Mouse (Mus musculus) cortical plate, adult 2 months (tissue): Measurements from ENCODE around the gene Crhr1.

Experiments
- CTCF ChIP-seq: fragments of 200-500 bp; IDR thresholded peaks from 2 replicates; pipeline ENCODE4 v1.5.1; 2011; ENCODE audit warnings: mild to moderate bottlenecking, control low read depth, low read length; ENCODE audit not compliant: insufficient read depth; ENCODE audit errors: extremely low read depth
- POLR2A ChIP-seq: fragments of 200-500 bp; IDR thresholded peaks from 2 replicates; pipeline ENCODE4 v1.6.1; 2011; ENCODE audit warnings: mild to moderate bottlenecking, low read length, control low read depth; ENCODE audit not compliant: insufficient read depth; ENCODE audit errors: extremely low read depth

DNA sequence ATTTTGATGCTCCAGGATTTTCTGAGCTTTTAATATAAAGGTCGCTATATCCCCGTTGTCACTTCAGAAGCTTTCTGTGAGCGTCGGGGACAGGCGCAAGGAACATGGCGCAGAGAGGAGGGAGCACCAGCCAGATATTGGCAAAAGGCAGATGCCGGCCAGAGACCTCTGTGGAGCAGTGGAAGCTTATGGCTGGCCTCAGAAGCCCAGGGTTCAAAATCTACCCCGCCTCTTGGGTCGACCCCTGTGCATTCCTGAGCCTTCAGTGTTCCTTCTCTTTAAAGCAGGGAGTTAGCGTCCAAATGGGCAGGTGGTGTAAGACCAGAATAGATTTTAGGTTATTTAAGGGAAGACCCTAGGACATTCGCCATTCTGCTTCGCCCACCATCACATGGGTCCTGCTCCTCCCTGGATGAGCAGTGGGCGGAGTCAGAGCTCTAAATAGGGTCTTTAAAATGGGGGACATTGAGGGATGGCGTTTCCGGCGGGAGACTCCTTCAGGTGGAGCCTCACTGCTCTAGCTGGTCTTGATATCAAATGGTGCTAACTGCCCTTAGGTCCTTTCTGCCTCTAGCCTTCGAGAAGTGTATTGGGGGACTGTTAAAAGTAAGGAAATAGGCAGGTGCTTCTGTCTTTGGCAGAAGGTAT, 25.7 kb downstream of the Crhr1 start:
- no peak for TF ChIP-seq POLR2A
- no peak for TF ChIP-seq CTCF
